Mouse (Mus musculus) midbrain, embryonic 10.5 days (tissue): ENCODE results near the gene B4galt5. TPM values are rescaled to one million over a fixed set of nuclear protein-coding genes. Genes with fewer than 3 reads are reported as not detected.

Experiments used
- DNase-seq: peaks from one replicate; pipeline ENCODE4 v3.0.0-alpha.2; 2017; ENCODE audit warnings: low spot score
- H3K27ac ChIP-seq: fragments of 300-500 bp; sonication (generic); replicated peaks from 2 replicates; pipeline ENCODE4 v1.5.1; 2016; ENCODE audit warnings: mild to moderate bottlenecking
- H3K27me3 ChIP-seq: fragments of 300-500 bp; sonication (generic); 2 replicates; pipeline ENCODE4 v1.6.1; 2016; ENCODE audit warnings: low read depth, mild to moderate bottlenecking; ENCODE audit not compliant: poor library complexity, severe bottlenecking
- H3K36me3 ChIP-seq: fragments of 300-500 bp; sonication (generic); 2 replicates; pipeline ENCODE4 v1.6.1; 2016; ENCODE audit warnings: mild to moderate bottlenecking, moderate library complexity
- H3K4me1 ChIP-seq: fragments of 300-500 bp; sonication (generic); 2 replicates; pipeline ENCODE4 v1.6.1; 2016
- H3K4me3 ChIP-seq: fragments of 300-500 bp; sonication (generic); 2 replicates; pipeline ENCODE4 v1.5.1; 2016; ENCODE audit warnings: mild to moderate bottlenecking, moderate library complexity
- H3K9me3 ChIP-seq: fragments of 300-500 bp; sonication (generic); replicated peaks from 2 replicates; pipeline ENCODE4 v1.6.1; 2016; ENCODE audit warnings: mild to moderate bottlenecking
- WGBS: fragments of 180-500 bp; shearing (Covaris S2); methylation state at CpG from one replicate; pipeline ENCODE4 v1.1.7; 2016; 5-methylcytosine and 5-hydroxymethylcytosine counted together
- polyA plus RNA-seq: library from polyadenylated mRNA; unstranded; fragments of >200 nt; fragmentation: Nextera tagmentation; extraction: Ambion mirVana; gene quantifications from 2 replicates; pipeline ENCODE4 v1.2.1, GENCODE M21; 2016

The B4galt5 gene
- polyA plus RNA-seq, 1 experiment from 2014 or later = 9.1 TPM

DNA sequence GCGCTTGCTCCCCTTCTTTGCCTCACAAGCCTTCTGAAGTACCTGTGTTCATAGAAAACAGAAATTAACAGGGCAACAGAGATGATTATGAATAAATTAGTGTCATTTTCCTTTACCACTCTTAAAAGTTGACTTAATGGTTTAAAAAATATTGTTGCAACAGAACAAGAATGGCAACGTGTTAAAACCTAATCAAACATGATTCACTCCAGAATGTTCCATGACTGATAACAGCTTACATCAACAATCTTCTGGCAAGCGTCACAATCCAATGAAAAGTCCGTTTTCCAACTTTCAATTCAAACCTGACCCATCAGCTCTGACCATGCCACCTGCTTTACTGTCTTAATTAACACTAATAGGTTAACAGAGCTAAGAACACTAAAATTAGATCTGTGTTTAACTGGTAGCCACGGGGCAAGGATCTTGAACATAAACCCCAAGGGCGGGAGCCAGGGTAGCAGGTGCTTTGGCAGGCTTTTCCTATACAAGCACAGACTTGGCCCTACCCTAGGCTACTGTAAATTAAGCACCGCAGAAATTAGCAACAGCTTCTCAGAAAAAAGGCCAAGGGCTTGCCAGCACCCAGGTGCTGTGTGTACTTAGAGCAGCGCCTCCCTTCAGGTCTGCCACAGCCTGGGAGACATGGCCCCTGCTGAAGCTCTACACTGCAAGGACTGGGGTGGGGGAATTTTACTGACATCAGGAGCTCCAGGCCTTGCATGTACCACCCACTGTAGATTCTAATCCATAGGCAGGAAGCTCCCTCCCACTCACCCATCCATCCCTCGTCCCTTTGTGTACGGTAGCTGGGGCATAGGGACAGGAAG lies 12.4 kb downstream of the B4galt5 start:
- H3K27ac ChIP-seq = no peak overlapping the region
- H3K9me3 ChIP-seq = no peaks in the 10 kb centered on the region
- H3K27me3 ChIP-seq = no peaks in the 10 kb centered on the region
- no peak overlapping the region for H3K4me3 ChIP-seq
- peaks cover 31% of the 10 kb centered on the region for H3K4me1 ChIP-seq
- no peak for DNase-seq
- WGBS = 87% methylated on average over 10 of the region's 10 CpGs
- H3K36me3 ChIP-seq = no peaks in the 10 kb centered on the region

DNA sequence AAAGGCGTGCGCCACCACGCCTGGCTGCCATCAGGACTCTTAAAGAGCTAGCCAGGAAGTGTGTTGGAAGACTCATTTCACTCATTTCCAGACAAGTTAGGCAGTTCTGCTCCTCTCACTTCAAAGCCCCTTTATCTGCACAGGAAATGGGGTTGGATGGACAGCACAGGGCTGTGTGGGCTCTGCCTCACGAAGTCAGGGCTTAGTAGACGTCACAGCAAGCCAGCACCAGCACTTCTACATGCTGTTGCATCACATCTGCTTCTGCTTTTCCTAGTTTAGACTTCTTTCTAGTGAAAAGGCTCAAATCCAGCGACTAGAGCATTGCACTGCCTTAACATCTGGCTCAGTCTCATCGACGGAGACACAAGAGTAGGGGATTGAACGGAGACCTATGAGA lies 13.9 kb downstream of the B4galt5 start:
- Histone ChIP-seq H3K27ac (0 out of 2 replicates have a peak overlapping the region, but pooled peaks have one; percentile 2), H3K27me3 (no peaks in the 10 kb centered on the region), H3K4me3 (no peak overlapping the region), H3K9me3 (no peaks in the 10 kb centered on the region), H3K4me1 (peaks cover 30% of the 10 kb centered on the region), H3K36me3 (no peaks in the 10 kb centered on the region)
- 91% methylated on average over 9 of the region's 9 CpGs for WGBS
- DNase-seq = no peak

DNA sequence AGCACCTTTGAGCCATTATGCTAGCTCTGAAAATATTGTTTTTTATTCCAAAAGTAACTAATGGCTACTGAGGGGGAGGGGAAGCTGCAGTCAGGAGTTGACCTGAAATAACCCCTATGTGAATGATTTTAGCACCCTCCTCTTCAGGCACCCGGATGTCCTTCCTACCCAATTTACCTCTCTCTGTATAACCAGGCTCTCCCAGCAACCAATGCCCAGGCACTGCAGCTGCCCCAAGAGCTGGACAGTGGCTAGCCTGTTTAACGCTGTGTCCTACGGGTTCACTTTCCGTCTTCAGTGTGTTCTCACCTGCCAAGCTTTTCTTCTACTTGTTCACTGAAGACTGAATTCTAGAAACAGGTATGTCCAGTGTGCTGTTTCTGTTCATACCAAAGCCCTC lies 14.7 kb downstream of the B4galt5 start:
- Histone ChIP-seq H3K4me3 (no peak overlapping the region), H3K27ac (no peak overlapping the region), H3K27me3 (no peaks in the 10 kb centered on the region), H3K36me3 (no peaks in the 10 kb centered on the region), H3K4me1 (peaks cover 30% of the 10 kb centered on the region), H3K9me3 (no peaks in the 10 kb centered on the region)
- WGBS = 90% methylated on average over 4 of the region's 4 CpGs
- DNase-seq = no peak

DNA sequence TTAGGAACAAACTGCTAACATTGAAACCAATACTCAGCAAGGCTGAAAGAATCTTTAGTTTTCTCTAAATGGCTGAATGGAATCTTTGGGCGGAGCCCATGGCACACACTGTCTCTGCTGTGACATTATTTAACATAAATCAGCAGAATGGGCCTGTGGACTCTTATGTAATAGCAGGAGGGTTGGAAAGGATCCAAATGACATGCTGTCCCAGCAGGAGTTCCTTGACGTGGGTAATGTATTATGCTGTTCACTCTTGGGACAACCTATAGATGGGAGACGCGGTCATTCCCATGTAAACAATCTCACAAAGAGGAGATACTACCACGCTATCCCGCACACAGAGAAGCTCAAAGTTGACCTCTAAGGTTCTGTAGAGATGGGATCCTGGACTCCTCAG lies 15.5 kb downstream of the B4galt5 start:
- Histone ChIP-seq H3K27me3 (no peaks in the 10 kb centered on the region), H3K27ac (no peak overlapping the region), H3K9me3 (no peaks in the 10 kb centered on the region), H3K4me1 (peaks cover 28% of the 10 kb centered on the region), H3K36me3 (no peaks in the 10 kb centered on the region), H3K4me3 (no peak overlapping the region)
- DNase-seq = no peak
- 93% methylated on average over 6 of the region's 6 CpGs for WGBS

DNA sequence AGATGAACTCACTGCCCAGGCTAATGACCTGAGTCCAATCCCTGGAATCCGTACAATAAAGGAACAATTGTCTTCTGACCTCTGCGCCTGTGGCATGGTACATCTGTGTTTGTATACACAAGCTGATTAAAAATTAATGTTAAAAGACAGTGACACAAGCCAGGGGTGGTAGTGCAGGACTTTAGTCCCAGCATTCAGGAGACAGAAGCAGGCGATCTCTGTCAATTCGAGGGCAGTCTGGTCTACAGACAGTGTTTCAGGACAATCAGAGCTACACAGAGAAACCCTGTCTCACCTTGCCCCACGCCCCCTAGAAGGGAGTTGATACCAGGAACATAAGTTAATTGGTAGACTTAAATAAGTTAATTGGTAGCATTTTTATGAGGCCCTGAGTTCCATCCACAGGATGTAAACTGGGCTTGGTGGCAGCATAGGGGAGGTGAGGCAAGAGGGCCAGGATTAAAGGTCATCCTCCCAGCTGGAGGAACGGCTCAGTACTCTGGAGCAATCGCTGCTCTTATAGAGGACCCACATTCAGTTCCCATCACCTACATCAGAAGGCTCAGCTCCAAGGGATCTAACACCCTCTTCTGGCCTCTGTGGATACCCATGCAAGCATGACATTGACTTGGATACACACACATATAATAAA lies 16.5 kb downstream of the B4galt5 start:
- no peak for DNase-seq
- Histone ChIP-seq H3K27ac (no peak overlapping the region), H3K27me3 (no peaks in the 10 kb centered on the region), H3K36me3 (no peaks in the 10 kb centered on the region), H3K4me3 (no peak overlapping the region), H3K4me1 (peaks cover 21% of the 10 kb centered on the region), H3K9me3 (no peaks in the 10 kb centered on the region)
- WGBS = 82% methylated on average over 7 of the region's 7 CpGs

DNA sequence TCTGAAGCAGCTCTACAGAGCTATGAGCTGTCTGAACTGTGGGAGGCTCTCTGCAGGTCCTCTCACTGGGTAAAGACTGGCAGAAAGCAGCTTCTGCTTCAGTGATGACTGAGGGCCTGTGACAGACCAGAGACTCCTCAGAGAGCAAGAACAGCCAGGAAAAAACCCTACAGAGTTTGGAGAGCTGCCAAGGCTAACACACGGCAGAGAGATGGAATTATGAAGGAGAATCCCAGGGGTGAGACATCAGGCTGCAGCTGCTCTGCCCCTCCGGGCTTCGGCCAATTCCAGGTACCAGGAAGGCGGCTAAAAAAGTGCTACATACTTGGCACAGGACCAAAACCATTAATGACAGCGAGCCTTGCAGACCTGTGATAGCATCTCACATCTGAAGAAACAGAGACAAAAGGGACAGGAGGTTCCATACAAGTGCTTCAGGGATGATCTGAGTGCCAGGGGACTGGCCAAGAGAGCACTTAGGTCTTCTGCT lies 17.5 kb downstream of the B4galt5 start:
- Histone ChIP-seq H3K4me1 (peaks cover 23% of the 10 kb centered on the region), H3K27ac (no peak overlapping the region)
- 89% methylated on average over 5 of the region's 5 CpGs for WGBS

DNA sequence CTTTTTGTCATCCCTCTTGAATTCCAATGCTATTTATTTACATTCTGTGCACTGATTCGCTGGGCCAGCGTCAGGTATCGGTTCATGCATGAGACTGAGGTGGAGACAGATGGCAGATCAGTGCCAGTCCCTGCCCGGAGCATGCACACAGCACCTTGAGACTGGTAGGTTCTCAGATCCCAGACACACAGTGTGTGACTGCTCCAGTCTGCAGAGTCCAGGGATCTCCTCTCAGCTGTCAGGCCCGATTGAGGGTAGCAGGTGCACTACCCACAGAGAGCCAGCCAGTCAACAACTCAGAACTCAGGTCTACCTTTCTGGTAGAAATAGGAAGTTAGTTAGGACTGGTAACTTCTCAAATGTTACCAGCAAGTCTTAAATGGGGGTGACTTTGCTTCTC lies 18.4 kb downstream of the B4galt5 start:
- WGBS = 92% methylated on average over 5 of the region's 5 CpGs
- peaks cover 29% of the 10 kb centered on the region for H3K4me1 ChIP-seq
- H3K4me3 ChIP-seq = no peak overlapping the region
- DNase-seq = no peak
- no peaks in the 10 kb centered on the region for H3K36me3 ChIP-seq
- H3K9me3 ChIP-seq = no peaks in the 10 kb centered on the region
- no peaks in the 10 kb centered on the region for H3K27me3 ChIP-seq
- no peak overlapping the region for H3K27ac ChIP-seq

More for the DNA sequence above, 17.5 kb downstream of the B4galt5 start:
- H3K9me3 ChIP-seq = no peaks in the 10 kb centered on the region
- DNase-seq = no peak
- H3K36me3 ChIP-seq = no peaks in the 10 kb centered on the region
- no peaks in the 10 kb centered on the region for H3K27me3 ChIP-seq
- H3K4me3 ChIP-seq = no peak overlapping the region

DNA sequence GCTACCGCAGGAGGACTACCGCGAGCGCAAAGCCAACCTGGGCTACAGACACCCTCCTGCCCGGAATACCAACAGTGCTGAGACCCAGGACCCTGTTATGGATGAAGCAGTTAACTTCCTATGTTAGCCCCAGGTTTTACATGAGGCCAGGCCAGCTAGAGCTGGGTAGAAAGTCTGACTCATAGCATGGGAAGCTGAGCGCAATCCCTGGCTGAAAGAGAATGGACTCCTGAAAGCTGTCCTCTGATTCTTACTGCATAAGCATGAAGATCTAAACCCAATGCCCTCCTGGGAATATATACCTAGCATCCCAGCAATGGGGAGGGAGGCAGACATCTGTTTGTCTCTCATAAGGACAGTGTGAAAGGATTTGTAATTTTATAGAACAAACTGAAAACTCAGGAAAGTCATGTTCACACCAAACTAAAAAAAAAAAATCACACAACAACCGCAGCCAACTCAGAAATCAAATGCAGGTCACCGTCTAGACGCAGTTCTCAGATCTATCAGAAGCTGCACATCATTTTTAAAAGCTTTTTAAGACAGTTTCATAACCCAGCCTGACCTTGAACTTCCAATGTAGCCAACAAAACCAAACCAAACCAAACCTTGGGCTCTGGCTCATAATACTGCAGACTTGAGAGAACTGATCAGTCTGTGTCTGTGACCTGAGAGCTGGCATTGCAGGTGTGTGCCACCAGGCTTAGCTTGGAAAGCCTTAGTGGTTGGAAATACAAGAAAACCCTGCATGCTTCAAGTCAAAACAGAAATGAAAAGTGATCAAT lies 19.3 kb downstream of the B4galt5 start:
- H3K4me1 ChIP-seq = peaks cover 33% of the 10 kb centered on the region

DNA sequence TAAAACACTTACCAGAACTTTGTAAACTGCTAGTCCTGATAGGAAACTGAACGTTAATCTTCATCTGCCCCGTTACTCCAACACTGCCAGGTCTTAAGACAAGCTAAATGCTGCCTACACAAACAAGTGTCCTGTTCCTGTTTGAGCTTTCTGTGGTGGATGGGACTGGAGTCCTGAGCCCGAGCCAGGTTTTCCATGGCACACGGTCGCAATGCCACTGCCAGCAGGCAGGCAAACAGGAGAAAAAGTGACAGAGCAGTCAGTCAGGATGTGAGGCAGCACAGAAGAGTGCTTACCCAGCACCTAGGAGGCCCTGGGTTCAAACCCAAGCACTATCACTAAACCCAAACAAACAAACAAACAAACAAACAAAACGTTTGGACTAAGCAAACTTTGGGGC lies 20.6 kb downstream of the B4galt5 start:
- Histone ChIP-seq H3K9me3 (no peaks in the 10 kb centered on the region), H3K36me3 (no peaks in the 10 kb centered on the region), H3K27ac (no peak overlapping the region), H3K4me1 (peaks cover 37% of the 10 kb centered on the region), H3K27me3 (no peaks in the 10 kb centered on the region), H3K4me3 (no peak overlapping the region)
- 92% methylated on average over 6 of the region's 6 CpGs for WGBS
- no peak for DNase-seq

More for the DNA sequence above, 19.3 kb downstream of the B4galt5 start:
- Histone ChIP-seq H3K27me3 (no peaks in the 10 kb centered on the region), H3K27ac (0 out of 2 replicates have a peak overlapping the region, but pooled peaks have one; percentile 6), H3K4me3 (no peak overlapping the region), H3K9me3 (no peaks in the 10 kb centered on the region), H3K36me3 (no peaks in the 10 kb centered on the region)
- no peak for DNase-seq
- 93% methylated on average over 9 of the region's 9 CpGs for WGBS

DNA sequence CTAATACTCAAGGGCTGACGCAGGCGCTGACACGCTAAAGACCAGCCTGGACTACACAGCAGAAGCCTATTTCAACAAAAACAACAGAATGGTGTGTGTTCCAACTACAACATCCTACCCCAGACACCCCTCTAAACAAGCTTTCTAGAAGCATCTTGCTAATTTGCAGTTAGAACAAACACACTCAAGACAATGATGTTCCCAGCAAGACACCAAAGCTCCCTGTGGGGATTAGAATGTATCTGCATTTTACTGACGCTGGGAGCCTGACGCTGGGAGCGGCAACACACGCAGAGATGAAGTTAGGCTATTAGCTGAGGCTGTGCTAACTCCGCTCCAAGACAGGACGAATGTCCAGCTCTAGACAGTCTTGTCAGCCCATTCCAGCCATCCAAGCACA lies 22.4 kb downstream of the B4galt5 start:
- Histone ChIP-seq H3K27me3 (no peaks in the 10 kb centered on the region), H3K4me3 (no peak overlapping the region), H3K36me3 (no peaks in the 10 kb centered on the region), H3K4me1 (peaks cover 33% of the 10 kb centered on the region), H3K27ac (0 out of 2 replicates have a peak overlapping the region, but pooled peaks have one; percentile 59), H3K9me3 (no peaks in the 10 kb centered on the region)
- DNase-seq = no peak
- 53% methylated on average over 9 of the region's 9 CpGs for WGBS

DNA sequence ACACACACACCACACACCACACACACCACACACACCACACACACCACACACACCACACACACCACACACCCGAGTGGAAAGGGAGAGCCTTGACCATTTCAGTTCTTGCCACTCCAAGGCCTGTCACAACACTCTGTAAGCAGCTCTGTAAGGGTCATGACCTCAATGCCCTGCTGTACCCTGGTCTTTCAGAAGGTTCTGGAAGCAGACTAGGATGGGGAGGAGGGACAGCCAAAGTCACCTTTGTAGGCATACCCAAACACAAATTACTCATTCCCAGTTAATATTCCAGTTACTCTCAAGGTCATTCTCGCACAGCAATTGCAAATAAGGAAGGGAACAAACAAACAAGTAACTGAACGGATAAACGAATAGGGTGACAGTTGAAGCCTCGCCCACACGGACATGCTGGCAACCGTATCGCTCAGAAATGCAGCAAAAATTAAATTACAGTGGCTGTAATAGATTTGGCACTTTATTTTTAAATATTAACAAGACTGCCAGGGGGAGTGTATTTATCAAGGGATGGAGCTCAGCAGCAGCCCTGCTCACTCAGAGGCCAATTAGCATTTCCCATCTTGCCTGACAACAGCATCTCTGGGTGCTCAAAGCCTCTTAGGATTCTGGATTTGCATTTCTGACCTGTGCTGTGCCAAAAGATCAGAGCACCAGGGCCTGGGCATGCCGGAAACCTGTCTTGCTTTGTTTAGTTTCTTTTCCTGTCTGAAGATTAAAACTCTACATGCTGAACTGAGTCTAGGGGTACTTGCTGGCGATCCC lies 24.6 kb downstream of the B4galt5 start:
- no peaks in the 10 kb centered on the region for H3K36me3 ChIP-seq
- H3K27ac ChIP-seq = no peak overlapping the region
- peaks cover 28% of the 10 kb centered on the region for H3K4me1 ChIP-seq
- no peaks in the 10 kb centered on the region for H3K27me3 ChIP-seq
- no peak overlapping the region for H3K4me3 ChIP-seq
- no peaks in the 10 kb centered on the region for H3K9me3 ChIP-seq
- no peak for DNase-seq
- WGBS = 87% methylated on average over 10 of the region's 10 CpGs

DNA sequence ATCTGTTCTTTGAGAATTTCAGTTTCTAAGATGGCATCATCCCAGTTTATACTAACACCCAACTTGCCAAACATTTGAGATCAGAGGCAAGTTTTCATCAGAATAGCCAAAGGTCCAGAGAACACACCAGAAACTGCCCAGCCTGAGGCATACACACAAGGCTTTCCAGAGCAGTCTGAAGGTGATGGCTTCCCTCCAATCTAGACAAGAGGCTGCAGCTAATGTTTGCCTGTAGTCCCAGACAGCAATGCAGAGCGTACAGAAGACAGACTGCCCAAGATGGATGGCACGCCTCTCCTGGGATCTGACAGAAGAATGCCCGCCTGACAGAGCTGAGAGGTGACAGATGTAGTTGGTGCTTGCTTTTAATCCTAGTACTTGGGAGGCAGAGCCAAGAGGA lies 25.9 kb downstream of the B4galt5 start:
- Histone ChIP-seq H3K4me3 (no peak overlapping the region), H3K27ac (no peak overlapping the region), H3K4me1 (peaks cover 36% of the 10 kb centered on the region), H3K36me3 (no peaks in the 10 kb centered on the region), H3K27me3 (no peaks in the 10 kb centered on the region), H3K9me3 (no peaks in the 10 kb centered on the region)
- DNase-seq = no peak
- WGBS = 86% methylated on average over 3 of the region's 3 CpGs
